ENCODE assay signal across 20 mouse cellular contexts in the genomic region with DNA sequence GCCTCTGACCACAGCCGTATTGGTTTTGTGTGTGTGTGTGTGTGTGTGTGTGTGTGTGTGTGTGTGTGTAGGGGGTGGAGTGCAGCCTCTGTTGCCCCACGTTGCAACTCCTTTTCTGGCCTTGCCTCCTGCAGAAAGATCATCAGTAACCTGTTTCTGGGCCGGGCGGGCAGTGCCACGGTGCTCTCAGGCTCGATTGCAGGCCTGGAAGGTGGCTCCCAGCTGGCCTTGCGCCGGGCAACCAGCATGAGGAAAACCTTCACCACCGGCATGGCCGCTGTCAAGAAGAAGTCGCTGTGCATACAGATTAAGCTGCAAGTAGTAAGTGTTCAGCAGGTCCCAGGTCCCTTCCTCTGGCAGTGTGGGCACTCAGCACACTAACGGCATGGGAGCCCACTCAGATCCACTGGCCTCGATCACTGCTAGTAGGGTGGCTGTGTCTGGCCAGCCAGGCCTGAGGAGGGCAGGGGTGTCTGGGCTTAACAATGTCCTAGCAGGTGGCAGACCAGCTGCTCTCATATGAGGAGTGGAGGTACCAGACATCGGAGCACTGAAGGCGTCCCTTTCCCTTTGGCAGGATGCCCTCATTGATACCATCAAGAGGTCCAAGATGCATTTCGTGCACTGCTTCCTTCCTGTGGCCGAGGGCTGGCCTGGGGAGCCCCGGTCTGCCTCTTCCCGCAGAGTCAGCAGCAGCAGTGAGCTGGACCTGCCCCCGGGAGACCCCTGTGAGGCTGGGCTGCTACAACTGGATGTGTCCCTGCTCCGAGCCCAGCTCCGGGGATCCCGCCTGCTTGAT. TPM values are rescaled to one million over a fixed set of nuclear protein-coding genes. Genes with fewer than 3 reads are reported as not detected.
DNase-seq lines count a peak whose midpoint lies in the region; TF ChIP-seq lines count a peak whose summit lies in the region.
"Had no signal": no experiment of that assay in that cellular context is flagged by ENCODE, and none has a peak within 500 bp of the region (broad histone marks: within the 10 kb centered on the region; RNA-seq: fewer than 3 reads in every experiment).

No protein-coding gene starts in this region.

- no peak for TF ChIP-seq CTCF in brain, embryonic 14.5 days (IDR thresholded peaks at IDR 0.05; ENCODE audit: borderline replicate concordance, extremely low read depth, insufficient read depth, insufficient read length)

- DNase-seq in cerebellum, postnatal 10 days: peak; percentile 63 to 64
- no peak for DNase-seq in cerebellum, adult 11 months
- peak; percentile 50 for DNase-seq in kidney, postnatal 10 days
- no peak for DNase-seq in kidney, adult 9 months
- DNase-seq in brain, embryonic 14.5 days (ENCODE audit: low read depth): peak; percentile 60
- DNase-seq in lung, postnatal 25 days (ENCODE audit: low spot score): peak; percentile 45
- no peak for DNase-seq in Muller cell, postnatal 12 days (ENCODE audit: inconsistent ontology term)
- DNase-seq in left cerebral cortex, postnatal 36 days (ENCODE audit: low spot score in 2 of 2): no peak
- DNase-seq: cerebellum, adult 11-12 months; gastrocnemius, postnatal 25 days; heart, postnatal 36 days; kidney, postnatal 4 days; left cerebral cortex, postnatal 4 days; thymus, postnatal 36 days had no signal

- no peak for TF ChIP-seq POLR2A in brain, embryonic 14.5 days (IDR thresholded peaks at IDR 0.05; ENCODE audit: borderline replicate concordance, extremely low read depth, insufficient read depth, insufficient read length, poor library complexity, severe bottlenecking)

- intact Hi-C loops in left cerebral cortex, postnatal 36 days (cut with DNase I): loop anchor here (10.0 kb wide), 1 partner anchor 356 kb away; a partner anchor contains a TSS

RNA-seq across cellular contexts. Expression of a gene that starts 41.7 kb away (rescaled TPM):
- not detected in 2 replicates for polyA plus RNA-seq in brain, embryonic 14.5 days (2012; rRNA removed)
- not detected for total RNA-seq in left cerebral cortex, postnatal 36 days (2021)
- total RNA-seq: gastrocnemius, postnatal 25 days; heart, postnatal 36 days; layer of hippocampus, postnatal 25 days; left cerebral cortex, postnatal 4 days; monocyte, adult 5-6 weeks; neutrophil, adult 5-6 weeks had no signal
- polyA plus RNA-seq: cortical plate, adult 2 months; frontal cortex, adult 2 months; macrophage had no signal

Comparison
In these comparisons a context has a peak if more than half of its experiments do, and no peak if none do; other contexts are left out.
1. DNase-seq: peak in cerebellum, postnatal 10 days (2 of 2), kidney, postnatal 10 days (single experiment), brain, embryonic 14.5 days (single experiment) and lung, postnatal 25 days (single experiment); none in cerebellum, adult 11 months (single experiment), kidney, adult 9 months (single experiment), Muller cell, postnatal 12 days (single experiment) and left cerebral cortex, postnatal 36 days (0 of 2).